Mouse (Mus musculus): ENCODE data around the gene Defb22. TPM values are rescaled to one million over a fixed set of nuclear protein-coding genes. Genes with fewer than 3 reads are reported as not detected.

Gene Defb22
- polyA plus RNA-seq, 1 experiment from 2014 or later: not detected

DNA sequence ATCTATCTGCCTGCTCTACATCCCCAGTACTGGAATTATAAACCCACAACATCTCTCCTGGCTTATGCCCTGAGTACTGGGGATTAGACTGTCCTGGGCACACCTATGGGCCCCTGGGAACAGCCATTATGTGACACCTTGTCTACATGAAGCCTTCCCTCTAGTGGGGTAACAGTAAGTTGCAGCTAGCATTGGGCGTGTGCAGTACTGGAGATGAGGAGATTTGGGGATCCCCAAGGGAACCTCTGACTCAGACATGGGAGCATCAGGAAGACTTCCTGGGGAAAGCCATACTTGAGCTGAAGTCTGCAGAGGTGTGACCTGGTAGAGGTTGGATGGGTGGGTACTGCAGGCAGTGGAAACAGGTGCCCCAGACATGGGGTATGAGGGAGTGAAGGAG lies 51.0 kb downstream of the Defb22 start:
- H3K9me3 ChIP-seq (replicated peaks): no peaks in the 10 kb centered on the region
- no peak overlapping the region for H3K4me3 ChIP-seq (replicated peaks)
- ATAC-seq (ENCODE audit: low FRiP score): no peak
- H3K36me3 ChIP-seq: no peaks in the 10 kb centered on the region
- H3K9ac ChIP-seq (replicated peaks): no peak overlapping the region
- peaks cover 5% of the 10 kb centered on the region; the same call in 1 of the 2 replicates for H3K4me1 ChIP-seq
- H3K27ac ChIP-seq (replicated peaks): no peak overlapping the region
- 70% methylated on average over 1 of the region's 1 CpGs for WGBS
- H3K4me2 ChIP-seq: no peak overlapping the region
- no peaks in the 10 kb centered on the region; the same call in 1 of the 2 replicates for H3K27me3 ChIP-seq (replicated peaks)

GRCm38 (mm10) chr2:152436983-152437860 lies 52.7 kb downstream of the Defb22 start:
- 3% methylated on average over 22 of the region's 23 CpGs for WGBS
- Histone ChIP-seq H3K4me3 (replicated peaks) (peak overlapping the region; percentile 27), H3K4me2 (peak overlapping the region; percentile 61), H3K9me3 (replicated peaks) (no peaks in the 10 kb centered on the region), H3K4me1 (peaks cover 5% of the 10 kb centered on the region; the same call in 1 of the 2 replicates), H3K36me3 (no peaks in the 10 kb centered on the region), H3K9ac (replicated peaks) (peak overlapping the region; percentile 47), H3K27ac (replicated peaks) (0 out of 2 replicates have a peak overlapping the region, but pooled peaks have one; percentile 20), H3K27me3 (replicated peaks) (no peaks in the 10 kb centered on the region; the same call in 1 of the 2 replicates)
- ATAC-seq (ENCODE audit: low FRiP score): peak; percentile 93

DNA sequence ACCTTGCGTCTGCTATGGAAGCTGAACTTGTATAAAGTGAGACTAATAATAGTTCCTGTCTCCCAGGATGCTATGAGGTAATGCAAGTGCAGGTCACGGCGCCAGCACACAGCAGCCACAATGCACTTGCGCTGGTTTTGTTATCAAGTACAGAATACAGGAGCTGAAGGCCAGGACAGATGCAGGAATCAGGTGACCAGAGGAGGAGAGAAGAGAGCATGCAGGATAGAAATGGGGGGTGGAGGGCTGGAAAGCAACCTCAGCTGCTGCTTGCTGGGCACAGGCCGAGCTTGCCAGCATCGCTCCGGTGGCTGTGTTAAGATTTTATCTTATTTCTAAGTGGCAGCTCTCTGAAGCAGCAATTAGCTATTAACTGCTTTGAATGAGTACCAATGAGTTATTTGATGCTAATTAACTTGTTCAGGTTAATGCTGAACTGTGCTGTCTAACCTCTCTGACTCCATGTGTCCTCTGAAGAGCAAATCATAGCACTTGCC lies 53.5 kb downstream of the Defb22 start:
- H3K9ac ChIP-seq (replicated peaks): no peak overlapping the region
- H3K4me3 ChIP-seq (replicated peaks): no peak overlapping the region
- 59% methylated on average over 7 of the region's 7 CpGs for WGBS
- ATAC-seq (ENCODE audit: low FRiP score): 0 out of 2 replicates have a peak, but pooled peaks have one; percentile 13
- no peaks in the 10 kb centered on the region for H3K9me3 ChIP-seq (replicated peaks)
- H3K27me3 ChIP-seq (replicated peaks): no peaks in the 10 kb centered on the region; the same call in 1 of the 2 replicates
- peaks cover 5% of the 10 kb centered on the region; the same call in 1 of the 2 replicates for H3K4me1 ChIP-seq
- no peaks in the 10 kb centered on the region for H3K36me3 ChIP-seq
- H3K4me2 ChIP-seq: no peak overlapping the region
- H3K27ac ChIP-seq (replicated peaks): 0 out of 2 replicates have a peak overlapping the region, but pooled peaks have one; percentile 3

Other genes with a start within 250 kb of the Defb22 start
- 30.1 and 34.0 TPM in 2 replicates for gene Tbc1d20, start 196.3 kb downstream of the Defb22 start, polyA plus RNA-seq (2015; fragmentation: Nextera tagmentation; extraction: Ambion mirVana)
- gene Rbck1, start 157.5 kb downstream of the Defb22 start, polyA plus RNA-seq (2015; fragmentation: Nextera tagmentation; extraction: Ambion mirVana): 99.8 and 109 TPM in 2 replicates
- 1.8 and 1.9 TPM in 2 replicates for gene Trib3, start 146.1 kb downstream of the Defb22 start, polyA plus RNA-seq (2015; fragmentation: Nextera tagmentation; extraction: Ambion mirVana)
- gene Nrsn2, start 113.5 kb downstream of the Defb22 start, polyA plus RNA-seq (2015; fragmentation: Nextera tagmentation; extraction: Ambion mirVana): 50.9 and 60.3 TPM in 2 replicates
- 10.1 and 12.1 TPM in 2 replicates for gene Sox12, start 92.1 kb downstream of the Defb22 start, polyA plus RNA-seq (2015; fragmentation: Nextera tagmentation; extraction: Ambion mirVana)
- gene Zcchc3, start 75.1 kb downstream of the Defb22 start, polyA plus RNA-seq (2015; fragmentation: Nextera tagmentation; extraction: Ambion mirVana): 17.5 and 18.7 TPM in 2 replicates
- gene 6820408C15Rik, start 74.6 kb downstream of the Defb22 start, polyA plus RNA-seq (2015; fragmentation: Nextera tagmentation; extraction: Ambion mirVana): 1.2 and 1.5 TPM in 2 replicates
- gene Defb23, start 25.5 kb downstream of the Defb22 start, polyA plus RNA-seq (2015; fragmentation: Nextera tagmentation; extraction: Ambion mirVana): not detected in 2 replicates
- gene Defb20, start 13.1 kb downstream of the Defb22 start, polyA plus RNA-seq (2015; fragmentation: Nextera tagmentation; extraction: Ambion mirVana): not detected in 2 replicates
- gene Defb26, start 21.6 kb upstream of the Defb22 start, polyA plus RNA-seq (2015; fragmentation: Nextera tagmentation; extraction: Ambion mirVana): not detected in 2 replicates
- gene Defb28, start 28.1 kb upstream of the Defb22 start, polyA plus RNA-seq (2015; fragmentation: Nextera tagmentation; extraction: Ambion mirVana): not detected in 2 replicates
- gene Defb29, start 50.0 kb upstream of the Defb22 start, polyA plus RNA-seq (2015; fragmentation: Nextera tagmentation; extraction: Ambion mirVana): not detected in 2 replicates
- not detected in 2 replicates for gene Gm17416, start 79.2 kb upstream of the Defb22 start, polyA plus RNA-seq (2015; fragmentation: Nextera tagmentation; extraction: Ambion mirVana)
- gene Defb21, start 82.6 kb upstream of the Defb22 start, polyA plus RNA-seq (2015; fragmentation: Nextera tagmentation; extraction: Ambion mirVana): not detected in 2 replicates
- gene Defb19, start 90.2 kb upstream of the Defb22 start, polyA plus RNA-seq (2015; fragmentation: Nextera tagmentation; extraction: Ambion mirVana): not detected in 2 replicates
- not detected in 2 replicates for gene Defb45, start 109.3 kb upstream of the Defb22 start, polyA plus RNA-seq (2015; fragmentation: Nextera tagmentation; extraction: Ambion mirVana)
- not detected in 2 replicates for gene Defb36, start 114.2 kb upstream of the Defb22 start, polyA plus RNA-seq (2015; fragmentation: Nextera tagmentation; extraction: Ambion mirVana)
- gene Defb25, start 132.9 kb upstream of the Defb22 start, polyA plus RNA-seq (2015; fragmentation: Nextera tagmentation; extraction: Ambion mirVana): not detected in 2 replicates
- 0.50 and 3.6 TPM in 2 replicates for gene Rem1, start 136.8 kb upstream of the Defb22 start, polyA plus RNA-seq (2015; fragmentation: Nextera tagmentation; extraction: Ambion mirVana)
- 152 and 155 TPM in 2 replicates for gene H13, start 179.3 kb upstream of the Defb22 start, polyA plus RNA-seq (2015; fragmentation: Nextera tagmentation; extraction: Ambion mirVana)
- 33.9 and 41.5 TPM in 2 replicates for gene Mcts2, start 196.9 kb upstream of the Defb22 start, polyA plus RNA-seq (2015; fragmentation: Nextera tagmentation; extraction: Ambion mirVana)
- 57.5 and 59.1 TPM in 2 replicates for gene Id1, start 246.1 kb upstream of the Defb22 start, polyA plus RNA-seq (2015; fragmentation: Nextera tagmentation; extraction: Ambion mirVana)